Comparison of ENCODE assay signal across 8 mouse cellular contexts in the genomic region with DNA sequence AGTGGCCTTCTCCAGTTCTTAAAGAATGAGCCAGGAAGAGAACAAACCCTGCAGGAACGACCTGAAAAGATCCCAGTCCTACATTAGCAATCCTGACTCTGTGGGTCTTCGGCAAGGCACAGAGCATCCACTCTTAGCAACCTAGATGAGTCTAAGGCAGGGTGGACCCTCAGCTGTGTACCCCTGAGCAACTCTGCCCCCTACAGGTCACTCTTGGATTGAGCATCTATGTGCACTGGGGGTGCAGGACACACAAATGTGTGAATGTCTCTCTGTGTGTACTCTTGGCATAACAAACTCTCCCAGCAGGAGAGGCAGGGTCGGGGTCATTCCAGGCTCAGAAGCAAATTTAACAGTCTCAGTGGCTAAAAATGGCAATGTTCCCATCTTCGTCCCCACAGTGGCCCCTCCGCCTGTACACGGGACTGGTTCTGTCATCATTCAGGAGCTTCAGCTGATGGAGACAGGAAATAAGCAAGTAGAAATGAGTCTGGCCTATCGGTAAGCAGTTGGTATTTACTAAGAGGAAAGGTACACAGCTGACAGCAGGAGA. TPM values are rescaled to one million over a fixed set of nuclear protein-coding genes. Genes with fewer than 3 reads are reported as not detected.
A peak's percentile ranks its signal among the peaks of the same experiment; 100 is the strongest.
DNase-seq lines count a peak whose midpoint lies in the region; ATAC-seq lines count a peak whose summit lies in the region.

No protein-coding gene starts in this region.

- DNase-seq in kidney, adult 9 months: no peak
- peak; percentile 69 for DNase-seq in R1 (ENCODE audit: low read depth, low spot score)
- peak; percentile 54 to 56 for DNase-seq in kidney, postnatal 4 days
- peak; percentile 47 for DNase-seq in thymus, postnatal 14 days
- DNase-seq in adrenal gland, adult 8-10 months: no peak

- no peak overlapping the region for H3K4me2 ChIP-seq in kidney, embryonic 16.5 days (replicated peaks; ENCODE audit: low read depth, low read length)
- no peak overlapping the region for H3K4me2 ChIP-seq in midbrain, embryonic 16.5 days (ENCODE audit: low read length)

- H3K27ac ChIP-seq in kidney, embryonic 16.5 days (ENCODE audit: low read length): no peak overlapping the region
- H3K27ac ChIP-seq in midbrain, embryonic 16.5 days (ENCODE audit: low read length): no peak overlapping the region

- no peak overlapping the region for H3K4me3 ChIP-seq in kidney, embryonic 16.5 days (ENCODE audit: low read length)
- no peak overlapping the region for H3K4me3 ChIP-seq in midbrain, embryonic 16.5 days (ENCODE audit: low read depth, low read length)

- no peaks in the 10 kb centered on the region for H3K27me3 ChIP-seq in kidney, embryonic 16.5 days (ENCODE audit: insufficient read depth, low read length)
- H3K27me3 ChIP-seq in midbrain, embryonic 16.5 days (ENCODE audit: control insufficient read depth, insufficient read depth, low read depth, low read length): no peaks in the 10 kb centered on the region

- H3K9ac ChIP-seq in kidney, embryonic 16.5 days (replicated peaks; ENCODE audit: low read length): no peak overlapping the region
- H3K9ac ChIP-seq in midbrain, embryonic 16.5 days (ENCODE audit: low read depth, low read length): no peak overlapping the region

- peaks cover 14% of the 10 kb centered on the region; the same call in 1 of the 2 replicates for H3K4me1 ChIP-seq in kidney, embryonic 16.5 days (ENCODE audit: insufficient read depth, low read length)
- H3K4me1 ChIP-seq in midbrain, embryonic 16.5 days (ENCODE audit: control insufficient read depth, insufficient read depth, low read length): 0 out of 2 replicates have a peak, but pooled peaks cover 2% of the 10 kb centered on the region

- 71% methylated on average over 7 of the region's 7 CpGs for WGBS in kidney, embryonic 16.5 days
- 81% methylated on average over 7 of the region's 7 CpGs for WGBS in midbrain, embryonic 16.5 days

- H3K9me3 ChIP-seq in kidney, embryonic 16.5 days (ENCODE audit: low read length): no peaks in the 10 kb centered on the region
- H3K9me3 ChIP-seq in midbrain, embryonic 16.5 days (replicated peaks; ENCODE audit: control insufficient read depth, low read length, poor library complexity, severe bottlenecking): no peaks in the 10 kb centered on the region

- ATAC-seq in kidney, embryonic 16.5 days (ENCODE audit: low FRiP score, low TSS enrichment): peak; percentile 47; the same call in 1 of the 2 replicates
- peak; percentile 30 for ATAC-seq in CD4-positive, CD25-positive, alpha-beta regulatory T cell, adult 4 months
- no peak for ATAC-seq in midbrain, embryonic 16.5 days

- no peaks in the 10 kb centered on the region for H3K36me3 ChIP-seq in kidney, embryonic 16.5 days (ENCODE audit: insufficient read depth, low read length)
- no peaks in the 10 kb centered on the region for H3K36me3 ChIP-seq in midbrain, embryonic 16.5 days (ENCODE audit: control insufficient read depth, insufficient read depth, low read length)

RNA-seq across cellular contexts. Expression of a gene that starts 39.3 kb away (rescaled TPM):
- polyA plus RNA-seq in kidney, embryonic 16.5 days (2015; fragmentation: Nextera tagmentation; extraction: Ambion mirVana): 16.7 and 17.9 TPM in 2 replicates
- under 1 TPM; 0.24 to 0.31 TPM for polyA plus RNA-seq in CD4-positive, CD25-positive, alpha-beta regulatory T cell, adult 4 months (2017; shearing (Covaris generic))
- polyA plus RNA-seq in midbrain, embryonic 16.5 days (2015; fragmentation: Nextera tagmentation; extraction: Ambion mirVana): 4.3 and 4.7 TPM in 2 replicates
- total RNA-seq in adrenal gland, adult 8-10 months (2022): 10 to 100 TPM; 21.6 to 34.4 (median 28.8) TPM

Comparison
In these comparisons a context has a peak if more than half of its experiments do, and no peak if none do; other contexts are left out.
1. DNase-seq: peak in R1 (single experiment), kidney, postnatal 4 days (2 of 2) and thymus, postnatal 14 days (single experiment); none in kidney, adult 9 months (single experiment) and adrenal gland, adult 8-10 months (single experiment).